Mouse (Mus musculus) neural tube, embryonic 15.5 days (tissue): ENCODE results near the gene Gprasp1. TPM values are rescaled to one million over a fixed set of nuclear protein-coding genes. Genes with fewer than 3 reads are reported as not detected.
A peak's percentile ranks its signal among the peaks of the same experiment; 100 is the strongest.
"Not testable (repeated sequence)": the region's sequence is repeated elsewhere in the genome, so short reads cannot be mapped to it uniquely, and the experiment has no call there.

ENCODE experiments used
- ATAC-seq: fragments of 200-750 bp; cut with Nextera tagmentation; 2 replicates; pipeline ENCODE4 v1.8.0; 2017; ENCODE audit warnings: mild to moderate bottlenecking, moderate TSS enrichment, moderate library complexity; ENCODE audit not compliant: low FRiP score
- H3K27ac ChIP-seq: fragments of 300-500 bp; sonication (generic); replicated peaks from 2 replicates; pipeline ENCODE4 v1.5.1; 2015; ENCODE audit warnings: mild to moderate bottlenecking, inconsistent platforms
- H3K27me3 ChIP-seq: fragments of 300-500 bp; sonication (generic); replicated peaks from 2 replicates; pipeline ENCODE4 v1.6.1; 2015; ENCODE audit warnings: inconsistent platforms
- H3K36me3 ChIP-seq: fragments of 300-500 bp; sonication (generic); 2 replicates; pipeline ENCODE4 v1.6.1; 2015; ENCODE audit warnings: inconsistent platforms
- H3K4me1 ChIP-seq: fragments of 300-500 bp; sonication (generic); 2 replicates; pipeline ENCODE4 v1.6.1; 2015; ENCODE audit warnings: inconsistent platforms
- H3K4me2 ChIP-seq: fragments of 300-500 bp; sonication (generic); 2 replicates; pipeline ENCODE4 v1.6.1; 2015; ENCODE audit warnings: inconsistent platforms, mild to moderate bottlenecking, moderate library complexity
- H3K4me3 ChIP-seq: fragments of 300-500 bp; sonication (generic); replicated peaks from 2 replicates; pipeline ENCODE4 v1.5.1; 2015; ENCODE audit warnings: mild to moderate bottlenecking, inconsistent platforms
- H3K9ac ChIP-seq: fragments of 300-500 bp; sonication (generic); replicated peaks from 2 replicates; pipeline ENCODE4 v1.6.1; 2015; ENCODE audit warnings: mild to moderate bottlenecking, inconsistent platforms
- H3K9me3 ChIP-seq: fragments of 300-500 bp; sonication (generic); replicated peaks from 2 replicates; pipeline ENCODE4 v1.6.1; 2016; ENCODE audit warnings: inconsistent platforms
- WGBS: fragments of 180-500 bp; shearing (Covaris S2); methylation state at CpG from one replicate; pipeline ENCODE4 v1.1.7; 2015; ENCODE audit warnings: mixed read lengths; 5-methylcytosine and 5-hydroxymethylcytosine counted together
- microRNA counts: library from miRNA; unstranded; fragments of <30 nt; microRNA quantifications from one replicate; lab custom pipeline; 2016
- microRNA-seq: library from miRNA; unstranded; fragments of <30 nt; microRNA quantifications from one replicate; pipeline ENCODE4, GENCODE M21; 2017
- polyA plus RNA-seq: library from polyadenylated mRNA; unstranded; fragments of >200 nt; fragmentation: Nextera tagmentation; extraction: Ambion mirVana; gene quantifications from 2 replicates; pipeline ENCODE4 v1.2.1, GENCODE M21; 2015

The Gprasp1 gene
- polyA plus RNA-seq, 1 experiment from 2014 or later: 222 TPM

GRCm38 (mm10) chrX:135838521-135839360 is 96.2 kb downstream of the Gprasp1 start, which contains the start of gene Gprasp2:
Gprasp2 (plus strand) TSS chrX:135839034.
- peak within 1 kb of the TSS; percentile 81 for H3K27ac ChIP-seq
- H3K36me3 ChIP-seq, H3K4me1 ChIP-seq, H3K27me3 ChIP-seq, H3K9me3 ChIP-seq: not testable (repeated sequence)
- ATAC-seq: peak; percentile 91
- peak within 1 kb of the TSS; percentile 50 for H3K4me3 ChIP-seq
- H3K9ac ChIP-seq: peak within 1 kb of the TSS; percentile 56
- peak within 1 kb of the TSS; percentile 56 for H3K4me2 ChIP-seq
- 23% methylated on average over 23 of the region's 32 CpGs for WGBS

GRCm38 (mm10) chrX:135839397-135840391 is 97.2 kb downstream of the Gprasp1 start:
- H3K9me3 ChIP-seq, H3K27me3 ChIP-seq, H3K36me3 ChIP-seq, H3K4me1 ChIP-seq: not testable (repeated sequence)
- Histone ChIP-seq H3K4me3 (peak overlapping the region; percentile 50), H3K9ac (peak overlapping the region; percentile 56), H3K4me2 (peak overlapping the region; percentile 56), H3K27ac (peak overlapping the region; percentile 81)
- ATAC-seq: peak; percentile 39
- WGBS: 17% methylated on average over 16 of the region's 17 CpGs

MicroRNAs within 50 kb of the gene (microRNA counts, 519-probe panel; counts per million panel counts)
- microRNA mmu-miR-1970 (lab: Ali Mortazavi, UCI): not detected

Small RNA genes lying within 50 kb of the gene (microRNA-seq; reads per million reads assigned to microRNA genes)
- gene Mir1970: not detected
- gene Mir7646: not detected

Other genes starting within 250 kb of the Gprasp1 start
- gene AV320801, start 248.1 kb upstream of the Gprasp1 start, polyA plus RNA-seq: not detected in 2 replicates
- gene Nxf7, start 144.0 kb upstream of the Gprasp1 start, polyA plus RNA-seq: 0.14 TPM in 1 of 2 replicates, not detected in the other
- gene Prame, start 115.0 kb upstream of the Gprasp1 start, polyA plus RNA-seq: not detected in 2 replicates
- not detected in 2 replicates for gene Tcp11x2, start 48.9 kb upstream of the Gprasp1 start, polyA plus RNA-seq
- gene Tmsb15a, start 17.5 kb upstream of the Gprasp1 start, polyA plus RNA-seq: not detected in 2 replicates
- 11.4 and 11.8 TPM in 2 replicates for gene Armcx5, start within 50 bp of the Gprasp1 start, polyA plus RNA-seq
- gene Bhlhb9, start 54.9 kb downstream of the Gprasp1 start, polyA plus RNA-seq: 105 and 116 TPM in 2 replicates
- gene Gprasp2, start 96.3 kb downstream of the Gprasp1 start, polyA plus RNA-seq: 195 and 230 TPM in 2 replicates